Mouse (Mus musculus) lung, adult 2 months (tissue): ENCODE results near the gene Olfr1442. TPM values are rescaled to one million over a fixed set of nuclear protein-coding genes. Genes with fewer than 3 reads are reported as not detected.

Source experiments
- DNase-seq: peaks from one replicate; pipeline ENCODE4 v3.0.0; 2022
- H3K4me1 ChIP-seq: fragments of 200-500 bp; 2 replicates; pipeline ENCODE4 v1.6.1; 2011; ENCODE audit warnings: low read length; ENCODE audit not compliant: control insufficient read depth, insufficient read depth
- H3K4me3 ChIP-seq: fragments of 200-500 bp; replicated peaks from 2 replicates; pipeline ENCODE3; 2011; ENCODE audit warnings: low read depth, mild to moderate bottlenecking, control low read depth, low read length; ENCODE audit errors: extremely low read depth
- CTCF ChIP-seq: fragments of 200-500 bp; IDR thresholded peaks from 2 replicates; pipeline ENCODE4 v1.5.1; 2011; ENCODE audit warnings: mild to moderate bottlenecking, low read length, control low read depth; ENCODE audit not compliant: insufficient read depth
- POLR2A ChIP-seq: fragments of 200-500 bp; IDR thresholded peaks from 2 replicates; pipeline ENCODE4 v1.6.1; 2011; ENCODE audit warnings: low read depth, mild to moderate bottlenecking, control low read depth, low read length, borderline replicate concordance; ENCODE audit errors: extremely low read depth
- WGBS: fragments of 180-500 bp; shearing (Covaris S2); methylation state at CpG from one replicate; pipeline ENCODE4 v1.1.7; 2018; 5-methylcytosine and 5-hydroxymethylcytosine counted together
- polyA plus RNA-seq: library from polyadenylated mRNA; depleted of rRNA; stranded (reverse); fragments of >200 nt; gene quantifications from 2 replicates; pipeline ENCODE4 v1.2.3, GENCODE M21; 2012; rRNA removed

Gene Olfr1442
- polyA plus RNA-seq, 1 experiment, result not detected

DNA sequence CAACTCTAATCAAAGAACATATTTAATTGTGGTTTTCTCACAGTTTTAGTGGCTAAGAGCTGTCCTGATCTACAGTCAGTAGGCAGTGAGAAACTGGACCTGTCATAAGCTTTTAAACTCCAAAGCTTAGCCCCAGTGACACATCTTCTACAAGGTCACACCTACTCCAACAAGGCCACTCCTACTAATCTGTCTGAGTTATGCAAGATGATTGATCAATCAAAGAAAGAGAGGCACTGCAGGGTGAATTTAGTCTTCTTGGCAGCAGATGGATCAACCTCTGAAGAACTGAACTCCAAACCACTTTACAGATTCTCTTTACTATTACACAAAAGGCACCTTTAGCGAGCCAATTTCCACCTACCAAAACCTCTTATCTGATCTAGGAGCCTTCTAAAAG is 55.6 kb downstream of the Olfr1442 start:
- no peak for DNase-seq
- Histone ChIP-seq H3K4me3 (no peak overlapping the region), H3K4me1 (no peaks in the 10 kb centered on the region)
- TF ChIP-seq POLR2A (no peak), CTCF (no peak)
- 55% methylated on average over 1 of the region's 1 CpGs for WGBS

Other genes with a start within 250 kb of the Olfr1442 start
- not detected in 2 replicates for gene Pfpl, start 242.5 kb upstream of the Olfr1442 start, polyA plus RNA-seq
- gene Mpeg1, start 209.7 kb upstream of the Olfr1442 start, polyA plus RNA-seq, result 22.2 and 35.3 TPM in 2 replicates
- 10.3 and 13.8 TPM in 2 replicates for gene Dtx4, start 169.0 kb upstream of the Olfr1442 start, polyA plus RNA-seq
- gene Fam111a, start 124.7 kb upstream of the Olfr1442 start, polyA plus RNA-seq, result 1.4 and 2.8 TPM in 2 replicates
- gene Gm4952, start 70.5 kb upstream of the Olfr1442 start, polyA plus RNA-seq, result not detected in 2 replicates
- gene Glyat, start 37.1 kb upstream of the Olfr1442 start, polyA plus RNA-seq, result not detected in 2 replicates
- not detected in 2 replicates for gene Olfr1443, start 7.7 kb downstream of the Olfr1442 start, polyA plus RNA-seq
- 0.06 TPM in 1 of 2 replicates, not detected in the other for gene Keg1, start 25.3 kb downstream of the Olfr1442 start, polyA plus RNA-seq
- gene Cntf, start 95.2 kb downstream of the Olfr1442 start, polyA plus RNA-seq, result 0.70 and 1.0 TPM in 2 replicates
- gene Zfp91, start 125.7 kb downstream of the Olfr1442 start, polyA plus RNA-seq, result 10.9 and 14.7 TPM in 2 replicates
- gene Lpxn, start 125.8 kb downstream of the Olfr1442 start, polyA plus RNA-seq, result 3.8 and 6.1 TPM in 2 replicates
- not detected in 2 replicates for gene Gm5244, start 176.2 kb downstream of the Olfr1442 start, polyA plus RNA-seq
- not detected in 2 replicates for gene Olfr1444, start 186.8 kb downstream of the Olfr1442 start, polyA plus RNA-seq
- not detected in 2 replicates for gene Olfr1445, start 213.4 kb downstream of the Olfr1442 start, polyA plus RNA-seq
- gene Olfr1446, start 223.1 kb downstream of the Olfr1442 start, polyA plus RNA-seq, result not detected in 2 replicates
- gene Olfr1447, start 233.3 kb downstream of the Olfr1442 start, polyA plus RNA-seq, result not detected in 2 replicates